Mouse (Mus musculus): ENCODE data around the gene Mrps14. TPM values are rescaled to one million over a fixed set of nuclear protein-coding genes. Genes with fewer than 3 reads are reported as not detected.

Mrps14 gene
- polyA plus RNA-seq, 1 experiment from 2014 or later: 261 TPM

Other genes with a start within 250 kb of the Mrps14 start
- 43.0 and 48.1 TPM in 2 replicates for gene 4930523C07Rik, start 150.8 kb upstream of the Mrps14 start, polyA plus RNA-seq (2015; fragmentation: Nextera tagmentation; extraction: Ambion mirVana)
- 1.2 and 1.6 TPM in 2 replicates for gene Tnn, start 41.6 kb upstream of the Mrps14 start, polyA plus RNA-seq (2015; fragmentation: Nextera tagmentation; extraction: Ambion mirVana)
- 171 and 193 TPM in 2 replicates for gene Cacybp, start 17.7 kb downstream of the Mrps14 start, polyA plus RNA-seq (2015; fragmentation: Nextera tagmentation; extraction: Ambion mirVana)